Mouse (Mus musculus) lung, postnatal 36 days (tissue): ENCODE measurements at regions not wholly inside any gene's neighbourhood (a gene's known extent, or its start where the extent isn't known, plus 50 kb on each side); places are given as distances from the start of the nearest gene placed in this dataset.

Experiments used
- DNase-seq: peaks from one replicate; pipeline ENCODE4 v3.0.0; 2022; ENCODE audit warnings: mixed read lengths

DNA sequence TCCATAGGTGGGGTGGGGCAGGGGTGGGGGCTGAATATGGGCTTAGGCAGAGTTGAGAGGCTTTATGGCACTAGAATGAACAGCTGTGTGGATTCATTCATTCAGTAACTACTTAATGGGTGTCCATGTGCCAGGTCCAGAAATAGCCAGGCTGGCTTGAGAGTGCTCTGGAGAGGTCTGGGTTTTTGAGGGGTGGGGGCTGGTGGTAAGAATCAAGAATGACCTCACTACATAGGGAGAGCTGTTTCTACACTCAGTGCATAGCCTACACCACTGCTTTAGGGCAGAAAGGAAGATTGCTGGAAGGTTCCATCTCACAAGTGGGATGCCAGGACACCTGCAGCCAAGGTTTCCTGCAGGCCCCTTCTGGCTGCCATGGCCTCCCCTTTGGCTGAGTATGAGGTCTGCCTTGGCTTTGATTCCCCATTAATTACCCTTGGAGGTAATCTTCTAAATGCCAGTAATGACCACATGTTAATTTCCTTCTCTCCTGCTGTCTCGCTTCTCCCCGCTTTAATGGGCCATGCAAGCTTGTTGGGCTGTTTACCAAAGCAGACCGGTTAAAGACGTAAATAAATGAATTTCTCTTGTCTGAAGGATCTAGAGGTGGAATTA lies 71.7 kb upstream of the Klf4 start:
- DNase-seq = no peak

DNA sequence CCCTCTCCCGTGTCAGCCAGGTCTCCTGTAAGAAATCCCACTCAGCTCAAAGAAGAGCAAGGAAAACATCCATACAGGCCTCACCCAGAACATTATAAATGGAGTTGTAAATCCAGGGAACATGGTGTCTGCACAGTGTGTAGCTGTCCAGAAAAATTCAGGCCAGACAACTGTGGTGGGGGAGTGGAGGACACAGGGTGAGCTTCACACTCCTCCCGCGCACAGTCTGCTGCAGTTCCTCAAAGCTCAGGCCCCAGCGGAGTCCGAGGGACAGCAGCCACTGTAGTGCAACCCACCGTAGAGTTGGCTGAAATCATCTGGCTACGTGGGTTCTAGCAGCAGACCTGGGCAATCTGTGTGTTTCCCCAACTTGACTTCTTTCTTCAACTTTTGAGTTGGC lies 62.9 kb upstream of the Klf4 start:
- no peak for DNase-seq

DNA sequence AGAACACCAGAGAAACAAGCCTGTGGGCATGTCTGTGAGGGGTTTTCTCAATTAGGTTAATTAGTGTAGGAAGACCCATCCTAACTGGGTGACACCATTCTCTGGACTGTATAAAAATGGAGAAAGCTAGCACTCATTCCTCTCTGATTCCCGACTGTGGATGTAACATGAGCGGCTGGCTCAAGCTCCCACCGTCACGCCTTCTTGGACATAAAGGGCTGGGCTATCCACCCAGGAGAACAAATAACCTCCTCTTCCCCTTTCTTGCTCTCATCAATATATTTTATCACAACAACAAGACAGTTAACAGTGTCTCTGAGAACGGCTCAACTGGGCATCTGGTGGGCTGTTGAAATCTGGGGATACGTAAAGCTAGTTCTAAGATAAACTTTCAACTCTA lies 62.4 kb upstream of the Klf4 start:
- DNase-seq = no peak

DNA sequence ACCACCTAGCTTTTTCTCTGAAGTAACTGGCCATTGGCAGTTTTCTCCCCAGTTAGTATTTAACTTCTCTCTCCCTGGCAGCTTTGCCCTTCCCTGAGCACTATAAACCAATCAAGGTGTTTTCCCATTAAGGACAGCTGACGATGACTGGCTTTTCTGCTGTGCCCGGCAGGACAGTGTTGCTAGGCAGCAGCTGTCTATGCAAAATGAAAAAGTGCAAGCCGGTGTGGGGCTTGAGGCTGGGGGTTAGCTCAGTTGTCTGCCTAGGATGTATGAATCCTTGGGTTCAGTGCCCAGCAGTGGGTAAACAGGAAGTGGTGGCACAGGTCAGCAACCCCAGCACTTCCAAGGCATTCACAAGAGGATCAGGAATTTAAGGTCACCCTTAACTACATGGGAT lies 60.9 kb upstream of the Klf4 start:
- DNase-seq = no peak

- DNase-seq = no peak
These were observed 53.9 kb upstream of the Klf4 start for GRCm38 (mm10) chr4:55586212-55586611.

GRCm38 (mm10) chr4:55583589-55583988 lies 51.3 kb upstream of the Klf4 start:
- DNase-seq = no peak
